Mouse (Mus musculus) urinary bladder, postnatal 25 days (tissue): ENCODE measurements around the gene Colgalt1.
A peak's percentile ranks its signal among the peaks of the same experiment; 100 is the strongest.

Experiments used
- DNase-seq: peaks from one replicate; pipeline ENCODE4 v3.0.0; 2022; ENCODE audit warnings: low spot score

Gene Colgalt1

DNA sequence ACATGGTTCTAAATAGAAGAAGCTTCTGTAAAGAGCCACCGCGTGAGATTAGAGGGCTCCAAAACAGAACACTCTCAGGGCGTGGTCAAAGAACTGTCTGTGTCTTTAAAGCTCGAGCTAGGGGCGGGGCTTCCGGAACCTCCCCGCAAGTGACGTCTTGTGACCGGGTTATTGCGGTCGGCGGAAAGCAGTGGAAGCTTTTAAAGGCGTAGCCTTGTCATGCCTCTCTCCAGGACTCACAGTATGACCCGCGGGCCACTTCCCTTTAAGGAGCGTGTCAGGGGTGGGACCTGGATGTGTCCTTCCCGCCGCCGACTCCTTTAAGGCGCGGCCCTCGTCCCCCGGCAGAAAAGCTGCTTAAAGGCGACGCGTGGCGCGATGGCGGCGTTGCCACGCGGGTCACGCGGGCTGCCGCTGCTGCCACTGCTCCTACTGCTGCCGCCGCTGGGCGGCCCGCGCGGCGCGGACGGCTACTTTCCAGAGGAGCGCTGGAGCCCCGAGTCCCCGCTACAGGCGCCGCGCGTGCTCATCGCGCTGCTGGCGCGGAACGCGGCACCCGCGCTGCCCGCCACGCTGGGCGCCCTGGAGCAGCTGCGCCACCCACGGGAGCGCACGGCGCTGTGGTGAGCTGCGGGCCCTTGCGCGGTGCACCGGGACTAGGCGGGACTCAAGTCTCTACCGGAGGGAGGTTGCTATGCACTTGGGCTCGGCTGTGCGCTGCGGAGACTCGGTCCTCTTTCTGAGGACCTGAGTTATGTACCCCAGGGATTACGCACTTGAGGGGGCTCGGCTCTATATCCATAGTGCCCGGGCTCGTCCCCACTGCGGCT, at the start of gene Colgalt1:
Gene Colgalt1, plus strand, starts transcription at position 177 of the 830 bp plus-strand sequence.
- peak; percentile 88 for DNase-seq

DNA sequence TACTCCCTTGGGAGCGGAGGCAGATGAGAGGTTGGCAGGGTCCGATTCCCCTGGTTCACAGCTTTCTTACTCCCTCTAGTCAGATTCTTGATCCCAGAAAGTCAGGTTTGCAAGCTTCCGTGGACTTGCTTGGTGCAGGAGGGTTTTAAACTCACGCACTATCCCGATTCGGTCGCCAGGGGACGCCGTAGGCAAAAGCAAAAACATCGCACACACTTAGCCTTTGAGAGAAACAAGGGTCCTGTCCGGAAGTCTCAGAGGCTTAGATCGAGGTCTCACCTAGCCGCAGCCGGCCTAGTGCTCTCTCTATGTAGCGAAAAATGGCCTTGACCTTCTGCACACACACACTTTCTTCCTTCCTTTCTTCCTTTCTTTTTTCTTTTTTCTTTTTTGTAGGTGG, 49.4 kb upstream of the Colgalt1 start:
- DNase-seq, result peak; percentile 45

DNA sequence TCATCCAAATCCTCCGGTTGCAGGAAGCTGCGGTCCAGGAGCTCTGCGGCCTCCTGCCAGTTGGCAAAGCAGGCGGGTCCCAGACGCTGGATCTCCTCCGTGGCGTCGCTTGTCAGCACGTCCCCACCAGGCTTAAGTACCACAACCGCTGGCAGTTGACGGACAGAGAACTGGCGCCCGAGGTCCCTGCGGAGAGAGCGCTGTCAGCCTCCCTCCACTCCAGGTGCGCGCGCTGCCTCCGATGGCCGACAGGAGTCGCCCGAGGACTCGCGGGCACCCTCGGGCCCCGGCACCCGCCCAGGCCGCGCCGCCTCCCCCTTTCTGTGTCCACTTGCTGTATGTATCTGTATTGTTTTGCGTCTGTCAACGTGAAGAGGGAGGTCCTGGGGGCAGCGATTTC, 48.0 kb upstream of the Colgalt1 start:
- peak; percentile 88 for DNase-seq

DNA sequence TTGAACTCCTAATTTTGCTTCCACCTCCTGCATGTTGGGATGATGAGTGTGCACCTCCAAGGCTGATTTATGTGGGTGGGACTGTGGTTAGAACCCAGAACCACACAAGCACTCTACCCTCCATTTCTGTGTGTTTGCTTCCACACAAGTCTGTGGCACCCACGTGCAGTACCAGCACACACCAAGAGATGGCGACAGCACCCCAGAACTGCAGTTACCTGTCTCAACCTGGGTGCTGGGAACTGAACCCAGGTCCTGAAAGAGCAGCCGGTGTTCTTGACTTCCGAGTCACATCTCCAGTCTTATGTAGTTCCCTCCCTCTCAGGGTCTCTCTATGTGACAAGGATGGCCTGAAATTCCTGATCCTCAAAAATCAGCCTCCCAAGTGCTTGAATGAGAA, 46.8 kb upstream of the Colgalt1 start:
- DNase-seq, result no peak

DNA sequence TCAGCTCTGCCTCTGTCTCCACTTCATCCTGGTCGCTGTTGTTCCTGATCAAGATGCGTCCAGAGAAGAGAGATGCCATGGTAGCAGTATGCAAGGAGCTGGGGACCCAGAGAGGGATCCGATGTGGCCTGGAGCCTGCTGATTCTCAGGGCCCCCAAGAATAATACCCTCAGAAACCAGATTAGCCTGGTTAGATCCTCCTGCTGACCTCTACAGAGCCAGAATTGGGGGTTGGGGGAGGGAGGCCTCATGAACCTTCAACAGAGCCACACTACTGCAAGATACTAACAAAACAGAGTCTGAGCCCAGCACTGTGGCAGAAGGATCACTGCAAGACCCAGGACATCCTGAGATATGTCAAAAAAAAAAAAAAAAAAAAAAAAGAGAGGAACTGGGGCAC, 44.3 kb upstream of the Colgalt1 start, which contains the start of gene Nxnl1:
Gene Nxnl1, minus strand, starts transcription at position 101 of the 400 bp plus-strand sequence.
- DNase-seq, result no peak

DNA sequence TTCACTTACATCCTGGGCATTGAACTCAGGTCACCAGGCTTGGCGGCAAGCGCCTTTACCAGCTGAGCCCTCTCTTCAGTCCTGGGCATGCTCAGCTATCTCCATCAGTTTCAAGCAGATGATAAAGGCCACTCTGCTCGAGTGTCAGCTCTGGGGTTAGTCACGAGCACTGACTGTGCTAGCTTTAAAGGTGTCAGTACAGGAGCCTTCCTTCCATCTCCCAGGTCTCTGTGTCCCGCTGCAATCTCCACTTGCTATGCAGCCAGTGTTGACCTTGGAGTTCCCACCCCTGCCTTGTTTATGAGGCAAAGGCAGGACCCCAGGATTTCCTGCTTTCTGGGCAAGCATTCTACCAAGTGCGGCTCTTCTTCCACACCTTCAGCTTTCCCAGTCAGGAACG, 43.2 kb upstream of the Colgalt1 start:
- no peak for DNase-seq

DNA sequence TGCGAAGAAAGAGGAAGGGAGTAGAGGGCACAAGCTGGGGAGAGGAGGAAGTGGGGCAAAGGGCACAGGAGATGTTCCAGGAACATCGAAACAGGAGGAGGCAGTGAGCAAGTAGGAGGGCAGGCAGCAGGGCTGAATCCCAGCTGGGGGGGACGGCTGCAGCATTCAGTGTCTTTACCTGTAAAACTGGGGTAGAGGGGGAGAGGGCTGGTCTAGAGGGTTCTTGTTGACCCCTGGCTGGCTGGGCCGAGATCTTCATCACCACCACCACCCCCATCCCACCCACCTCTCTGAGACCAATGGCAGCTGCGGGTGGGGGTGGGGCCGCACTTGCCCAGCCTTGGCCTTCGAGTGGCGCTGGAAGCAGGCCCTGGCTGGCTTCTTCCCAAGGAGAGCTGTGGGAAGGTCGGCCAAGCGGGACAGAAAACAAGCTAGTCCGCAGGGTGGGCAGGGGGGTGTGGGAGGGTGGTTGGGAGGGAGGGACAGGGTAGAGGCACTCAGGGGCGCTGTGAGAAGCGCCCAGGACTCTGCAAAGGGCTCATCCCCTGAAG, 42.3 kb upstream of the Colgalt1 start, which contains the start of gene Slc27a1:
Gene Slc27a1, plus strand, starts transcription at position 496 of the 551 bp plus-strand sequence.
- DNase-seq, result no peak

DNA sequence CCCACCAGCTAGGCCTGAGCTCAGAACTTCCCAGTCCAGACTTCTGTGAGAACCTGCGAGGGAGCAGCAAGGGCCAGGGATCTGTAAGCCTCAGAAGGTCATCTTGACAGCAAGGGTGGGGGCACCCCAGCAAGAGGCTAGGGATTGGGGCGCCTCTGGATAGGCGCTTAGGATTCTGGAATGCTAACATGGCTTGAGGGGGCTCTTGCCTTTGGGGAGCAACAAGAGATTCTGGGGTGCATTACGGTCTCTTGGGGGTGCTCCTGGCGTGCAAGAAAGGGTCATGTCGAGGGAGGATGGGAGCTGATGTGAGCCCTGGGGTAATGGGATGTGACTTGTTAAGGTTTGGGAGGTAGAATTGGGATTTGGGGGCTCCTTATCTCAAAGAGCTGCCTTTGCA, 41.9 kb upstream of the Colgalt1 start:
- DNase-seq, result no peak

DNA sequence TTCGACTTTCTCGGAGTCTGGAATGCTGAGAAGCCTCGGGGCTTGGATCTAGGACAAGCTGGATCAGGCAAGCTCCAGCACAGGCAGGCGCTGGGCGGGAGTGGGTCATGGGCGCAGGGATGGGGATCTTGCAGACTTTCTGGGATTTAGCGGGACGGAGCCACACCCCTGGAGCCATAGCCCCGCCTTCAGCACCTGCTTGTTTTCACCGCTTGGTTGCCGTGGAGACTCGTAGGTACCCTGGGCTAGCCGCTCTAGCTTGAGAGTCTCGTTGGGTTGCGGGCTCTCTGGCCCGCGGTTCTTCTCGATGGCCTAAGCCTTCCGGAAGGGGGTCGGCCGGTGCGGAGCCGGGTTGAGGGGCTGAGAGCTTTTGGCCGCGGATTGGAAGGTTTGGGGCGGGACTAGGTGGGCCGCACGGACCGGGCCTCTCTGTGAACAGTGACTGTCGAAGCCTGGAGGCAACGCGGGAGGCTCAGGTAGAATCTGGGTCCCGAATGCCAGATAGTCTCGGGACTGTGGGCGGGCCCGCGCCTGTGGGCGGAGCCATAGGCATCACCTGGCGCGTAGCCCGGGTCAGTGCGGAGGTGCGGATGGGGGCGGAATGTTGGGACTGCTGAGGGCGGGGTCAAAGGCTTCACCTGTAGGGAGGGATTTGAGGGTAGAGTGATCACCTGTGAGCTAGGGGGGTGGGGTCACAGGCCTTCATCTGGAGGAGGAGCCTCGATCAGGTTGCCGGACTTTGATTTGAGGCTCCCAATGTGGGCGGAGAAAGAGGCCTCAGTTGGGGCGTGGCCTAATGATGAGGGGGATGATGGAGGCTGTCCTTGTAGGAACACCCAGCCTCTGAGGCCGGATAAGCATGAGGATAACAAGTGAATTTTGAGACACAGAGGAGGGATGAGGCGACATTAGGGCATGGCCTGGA, 41.2 kb upstream of the Colgalt1 start:
- DNase-seq, result peak; percentile 80

DNA sequence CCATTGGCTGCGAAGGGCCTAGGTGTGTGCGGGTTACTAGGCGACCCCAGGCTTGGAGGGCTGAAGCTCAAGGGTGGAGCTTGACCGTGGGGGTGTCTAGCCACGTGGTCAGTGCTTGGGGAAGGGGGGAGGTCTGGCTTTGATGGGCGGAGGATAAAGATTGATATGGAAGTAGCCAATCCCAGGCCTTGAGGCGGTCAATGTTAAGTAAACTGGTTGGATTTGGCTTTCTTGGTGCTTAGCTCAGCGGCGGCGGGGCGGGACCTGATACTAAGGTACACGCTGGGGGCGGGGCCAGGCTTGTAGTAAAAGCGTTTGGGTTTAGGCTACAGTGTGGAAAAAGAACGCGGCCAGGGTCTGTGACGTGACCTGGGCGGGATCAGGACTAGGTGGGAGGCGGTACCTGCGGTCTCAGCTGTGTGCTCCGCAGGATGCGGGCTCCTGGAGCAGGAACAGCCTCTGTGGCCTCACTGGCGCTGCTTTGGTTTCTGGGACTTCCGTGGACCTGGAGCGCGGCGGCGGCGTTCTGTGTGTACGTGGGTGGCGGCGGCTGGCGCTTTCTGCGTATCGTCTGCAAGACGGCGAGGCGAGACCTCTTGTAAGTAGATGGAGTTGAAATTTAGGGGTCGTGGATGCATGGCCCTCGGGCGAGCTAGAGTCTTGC, 40.4 kb upstream of the Colgalt1 start:
- peak; percentile 92 for DNase-seq

DNA sequence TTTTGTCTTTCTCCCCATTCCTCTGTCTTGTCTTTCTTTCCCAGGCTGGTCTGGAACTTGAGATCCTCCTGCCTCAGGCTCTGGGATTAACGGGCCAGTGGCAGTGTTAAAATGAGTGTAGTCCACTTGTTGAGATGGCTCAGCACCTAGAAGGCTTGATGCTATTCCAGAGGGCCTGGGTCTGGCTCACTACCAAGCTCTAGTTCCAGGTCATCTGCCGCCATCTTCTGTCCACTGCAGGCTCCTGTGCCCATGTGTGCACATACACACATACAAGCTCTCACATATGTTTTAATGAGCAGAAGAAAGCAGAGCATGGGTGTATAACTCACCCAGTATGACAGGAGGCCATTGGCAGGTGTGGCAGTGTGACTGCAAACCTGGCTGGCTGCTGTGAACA, 38.7 kb upstream of the Colgalt1 start:
- no peak for DNase-seq

DNA sequence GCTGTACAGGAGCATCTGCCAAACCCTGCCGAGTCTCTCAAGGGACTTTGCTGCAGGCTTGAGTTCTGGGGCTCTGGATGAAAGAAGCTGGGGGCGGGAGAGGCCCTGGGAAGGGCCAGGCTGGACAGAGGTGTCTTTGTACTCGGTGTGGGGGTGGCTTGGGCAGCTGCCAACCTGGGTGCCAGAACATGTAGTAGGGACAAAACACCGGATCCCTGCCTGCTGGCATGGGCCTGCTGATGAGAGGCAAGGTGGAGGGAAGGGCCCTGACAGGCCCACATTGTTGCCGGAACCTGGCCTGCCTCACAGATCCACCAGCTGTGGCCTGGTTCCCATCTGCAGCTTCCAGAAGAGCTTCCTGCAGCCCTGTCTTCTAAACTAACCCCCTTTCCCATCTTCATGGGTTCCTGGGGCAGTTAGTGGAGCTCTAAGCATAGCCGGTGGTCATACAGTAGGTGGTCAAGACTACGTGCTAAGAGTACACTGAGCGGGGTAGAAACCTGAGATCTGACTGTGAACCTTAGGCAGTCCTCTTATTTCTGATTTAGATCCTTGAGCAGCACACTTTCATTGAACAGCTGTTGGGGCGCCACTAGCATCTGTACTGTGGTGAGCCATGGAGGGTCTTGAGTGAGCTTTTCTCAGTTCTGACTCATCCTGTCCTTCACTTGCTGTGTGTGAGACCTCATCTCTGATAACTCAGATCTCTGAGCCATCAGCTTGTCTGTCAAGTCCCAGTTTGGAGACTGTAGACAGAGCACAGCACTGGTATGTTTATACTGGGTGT, 37.8 kb upstream of the Colgalt1 start:
- no peak for DNase-seq

DNA sequence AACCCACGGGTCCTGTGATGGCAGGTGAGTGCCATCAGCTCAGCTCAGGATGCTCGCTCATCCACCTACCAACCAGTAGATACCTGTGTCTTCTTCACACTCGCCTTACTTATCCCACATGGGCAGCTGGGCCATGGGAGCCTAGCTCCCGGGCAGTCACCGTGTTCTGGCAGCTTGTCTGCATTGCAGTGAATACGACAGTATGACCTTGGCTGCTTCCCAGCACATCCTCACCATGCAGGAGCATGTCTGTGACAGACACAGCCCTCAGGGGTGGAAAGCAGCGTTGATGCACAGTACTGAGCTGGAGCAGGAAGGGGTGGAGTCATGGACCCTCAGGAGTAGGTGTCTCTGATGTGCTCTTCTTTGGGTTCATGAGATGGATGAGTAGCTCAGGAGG, 36.4 kb upstream of the Colgalt1 start:
- no peak for DNase-seq

DNA sequence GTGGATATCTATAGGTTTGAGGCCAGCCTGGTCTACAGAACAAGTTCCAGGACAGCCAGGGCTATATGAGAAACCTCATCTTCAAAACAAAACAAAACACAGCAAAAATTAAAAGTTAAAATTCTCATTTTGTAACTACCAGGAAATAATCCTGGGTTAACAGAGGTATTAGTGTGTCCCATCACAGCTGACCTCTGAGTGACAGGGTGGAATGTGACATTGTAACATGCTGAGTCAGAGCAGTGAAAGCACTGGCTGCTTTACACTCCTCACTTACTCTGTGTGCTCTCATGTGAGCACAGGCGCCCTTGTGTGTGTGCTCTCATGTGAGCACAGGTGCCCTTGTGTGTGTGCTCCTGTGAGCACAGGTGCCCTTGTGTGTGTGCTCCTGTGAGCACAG, 35.8 kb upstream of the Colgalt1 start:
- DNase-seq, result no peak

DNA sequence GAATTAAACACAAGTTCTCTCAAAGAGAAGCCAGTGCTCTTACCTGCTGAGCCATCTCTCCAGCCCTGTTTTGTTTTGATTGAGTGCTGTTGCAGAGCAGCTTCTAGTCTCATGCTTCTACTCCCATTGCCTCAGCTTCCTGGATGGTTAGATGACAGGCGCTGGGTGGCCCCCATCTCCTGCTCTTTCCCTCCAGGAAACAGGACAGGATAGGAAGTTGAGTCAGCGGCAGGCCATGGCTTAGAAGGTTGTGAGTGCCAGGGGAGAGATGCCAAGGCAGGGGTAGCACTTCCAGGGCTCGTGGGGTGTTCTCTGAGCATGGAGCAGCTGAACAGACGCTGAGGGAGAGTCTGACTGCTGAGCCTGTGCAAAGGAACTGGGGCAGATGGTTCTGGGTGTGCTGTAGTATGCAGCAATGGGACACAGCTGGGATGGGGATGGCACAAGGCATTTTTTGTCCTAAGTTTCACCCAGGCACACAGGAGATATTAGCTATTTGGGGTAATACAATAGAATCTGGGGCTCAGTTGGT, 32.9 kb upstream of the Colgalt1 start:
- DNase-seq, result no peak

DNA sequence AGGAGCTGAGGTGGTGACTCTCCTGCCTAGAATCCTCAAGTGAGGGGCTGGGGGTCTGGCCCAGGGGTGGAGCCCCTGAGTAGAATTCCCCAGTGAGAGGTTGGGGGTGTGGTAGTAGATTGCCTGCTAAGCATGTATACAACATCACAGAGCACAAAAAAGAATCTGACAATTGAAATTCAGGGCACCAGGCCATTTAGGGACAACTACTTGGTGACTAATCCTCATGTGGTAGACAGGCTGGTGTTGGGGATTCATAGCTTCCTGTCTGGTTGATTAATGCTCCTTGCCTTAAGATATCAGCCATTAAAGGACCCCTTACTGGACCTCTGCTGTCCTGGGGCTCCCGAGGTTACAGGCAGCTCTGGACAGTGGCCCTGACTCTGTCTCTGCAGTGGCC, 31.8 kb upstream of the Colgalt1 start:
- no peak for DNase-seq

DNA sequence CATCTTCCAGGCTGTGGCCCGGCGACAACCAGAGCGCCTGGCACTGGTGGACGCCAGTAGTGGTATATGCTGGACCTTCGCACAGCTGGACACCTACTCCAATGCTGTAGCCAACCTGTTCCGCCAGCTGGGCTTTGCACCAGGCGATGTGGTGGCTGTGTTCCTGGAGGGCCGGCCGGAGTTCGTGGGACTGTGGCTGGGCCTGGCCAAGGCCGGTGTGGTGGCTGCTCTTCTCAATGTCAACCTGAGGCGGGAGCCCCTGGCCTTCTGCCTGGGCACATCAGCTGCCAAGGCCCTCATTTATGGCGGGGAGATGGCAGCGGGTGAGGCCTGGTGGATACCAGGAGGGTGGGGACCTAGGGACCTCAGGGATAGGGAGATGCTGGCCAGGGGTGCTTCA, 31.3 kb upstream of the Colgalt1 start:
- no peak for DNase-seq

DNA sequence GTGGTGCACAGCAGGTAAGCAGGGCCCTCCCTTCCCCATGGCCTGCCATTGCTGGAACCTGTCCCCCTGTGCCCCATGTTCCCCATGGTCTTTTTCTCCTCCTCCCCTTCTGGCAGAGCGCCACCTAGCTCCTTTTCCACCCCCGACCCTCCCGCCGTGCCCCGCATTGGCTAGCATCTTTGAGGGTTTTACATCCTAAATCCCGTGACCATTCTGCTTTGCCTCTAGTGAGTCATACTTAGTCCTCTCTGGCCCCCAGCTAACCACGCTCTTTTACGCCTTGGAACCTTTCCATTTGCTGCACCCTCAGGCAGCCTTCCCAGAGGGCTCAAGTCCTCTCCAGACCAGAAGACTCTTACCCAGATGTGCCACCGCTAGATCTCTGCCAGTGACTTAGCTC, 30.6 kb upstream of the Colgalt1 start:
- no peak for DNase-seq

DNA sequence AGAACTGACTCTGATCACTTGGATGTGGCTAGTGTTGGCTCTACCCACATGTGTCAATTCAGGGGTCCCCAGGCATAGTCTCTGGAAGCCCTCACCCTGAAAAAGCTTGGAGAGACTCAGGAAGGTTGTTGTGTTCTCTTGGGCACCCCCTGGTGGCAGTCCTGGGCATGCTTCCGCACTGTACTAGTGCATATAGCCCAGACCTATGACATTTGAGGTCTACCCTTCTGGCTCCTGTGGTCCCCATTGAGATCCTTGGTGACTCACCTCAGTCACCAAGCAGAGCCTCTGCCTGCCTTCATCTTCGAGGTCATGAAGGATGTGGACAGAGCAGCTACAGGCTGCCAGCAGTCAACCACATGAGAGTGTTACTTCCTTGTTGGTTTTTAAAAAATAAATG, 23.9 kb upstream of the Colgalt1 start:
- peak; percentile 34 for DNase-seq

DNA sequence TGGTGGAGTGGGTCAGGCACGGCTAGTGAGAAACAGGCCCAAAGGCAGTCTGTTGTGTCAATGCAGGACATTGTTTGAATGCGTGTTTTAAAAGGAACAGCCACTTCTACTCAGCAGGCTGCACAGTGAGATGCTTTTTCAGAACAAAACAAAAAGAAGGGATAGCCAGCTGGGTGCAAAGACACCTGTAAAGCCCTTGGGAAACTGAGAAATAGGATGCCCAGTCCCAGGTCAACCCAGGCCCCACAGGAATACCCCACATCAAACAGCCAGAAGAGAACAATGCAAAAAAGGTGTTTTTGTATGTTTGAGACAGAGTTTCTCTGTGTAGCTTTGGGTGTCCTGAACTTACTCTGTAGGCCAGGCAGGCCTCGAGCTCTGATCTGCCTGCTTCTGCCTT, 22.0 kb upstream of the Colgalt1 start:
- DNase-seq, result no peak

DNA sequence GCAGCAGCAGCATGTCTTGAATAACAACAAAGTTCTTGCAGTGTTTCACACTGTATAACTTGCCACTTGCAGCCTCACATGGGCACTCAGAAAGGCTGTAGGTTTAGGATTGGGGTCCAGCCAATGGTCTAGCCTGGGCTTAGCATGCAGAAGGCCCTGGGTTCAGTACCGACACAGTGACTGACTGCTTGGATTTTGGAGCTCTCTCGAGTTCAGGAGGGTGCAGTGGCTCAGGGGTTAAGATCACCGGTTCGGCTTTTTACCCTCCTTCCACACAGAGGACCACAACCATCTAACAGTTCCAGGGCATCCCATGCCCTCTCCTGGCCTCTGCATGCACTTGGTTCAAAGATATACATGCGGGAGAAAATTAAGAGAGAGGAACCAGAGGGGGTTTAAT, 19.8 kb upstream of the Colgalt1 start:
- no peak for DNase-seq
